Mouse (Mus musculus) midbrain, embryonic 16.5 days (tissue): ENCODE data around the gene Osm. TPM values are rescaled to one million over a fixed set of nuclear protein-coding genes. Genes with fewer than 3 reads are reported as not detected.

Source experiments
- ATAC-seq: fragments of 200-750 bp; cut with Nextera tagmentation; 2 replicates; pipeline ENCODE4 v1.8.0; 2017; ENCODE audit warnings: moderate TSS enrichment
- H3K27ac ChIP-seq: fragments of 300-500 bp; sonication (generic); 2 replicates; pipeline ENCODE4 v1.5.1; 2014; ENCODE audit warnings: mild to moderate bottlenecking, low read length, mixed read lengths
- H3K27me3 ChIP-seq: fragments of 300-500 bp; sonication (generic); 2 replicates; pipeline ENCODE4 v1.6.1; 2014; ENCODE audit warnings: low read depth, low read length, mixed read lengths; ENCODE audit not compliant: control insufficient read depth, insufficient read depth
- H3K36me3 ChIP-seq: fragments of 300-500 bp; sonication (generic); 2 replicates; pipeline ENCODE4 v1.6.1; 2014; ENCODE audit warnings: mild to moderate bottlenecking, low read length, moderate library complexity, mixed read lengths; ENCODE audit not compliant: control insufficient read depth, insufficient read depth
- H3K4me1 ChIP-seq: fragments of 300-500 bp; sonication (generic); 2 replicates; pipeline ENCODE4 v1.6.1; 2014; ENCODE audit warnings: mild to moderate bottlenecking, low read length, mixed read lengths; ENCODE audit not compliant: control insufficient read depth, insufficient read depth
- H3K4me2 ChIP-seq: fragments of 300-500 bp; sonication (generic); 2 replicates; pipeline ENCODE4 v1.6.1; 2014; ENCODE audit warnings: mild to moderate bottlenecking, low read length, mixed read lengths
- H3K4me3 ChIP-seq: fragments of 300-500 bp; sonication (generic); 2 replicates; pipeline ENCODE4 v1.5.1; 2014; ENCODE audit warnings: low read depth, mild to moderate bottlenecking, low read length, moderate library complexity, mixed read lengths
- H3K9ac ChIP-seq: fragments of 300-500 bp; sonication (generic); 2 replicates; pipeline ENCODE4 v1.6.1; 2014; ENCODE audit warnings: low read depth, low read length, mixed read lengths
- H3K9me3 ChIP-seq: fragments of 300-500 bp; sonication (generic); replicated peaks from 2 replicates; pipeline ENCODE4 v1.6.1; 2014; ENCODE audit warnings: mild to moderate bottlenecking, low read length, mixed read lengths; ENCODE audit not compliant: control insufficient read depth, poor library complexity, severe bottlenecking
- WGBS: fragments of 180-500 bp; shearing (Covaris S2); extraction: QIAGEN DNeasy Blood & Tissue Kit; methylation state at CpG from one replicate; pipeline ENCODE4 v1.1.7; 2014; 5-methylcytosine and 5-hydroxymethylcytosine counted together
- polyA plus RNA-seq: library from polyadenylated mRNA; unstranded; fragments of >200 nt; fragmentation: Nextera tagmentation; extraction: Ambion mirVana; gene quantifications from 2 replicates; pipeline ENCODE4 v1.2.1, GENCODE M21; 2015

Gene Osm
- polyA plus RNA-seq, 1 experiment from 2014 or later = 0.08 TPM

GRCm38 (mm10) chr11:4241180-4241579, 5.0 kb downstream of the Osm start:
- Histone ChIP-seq H3K9ac (no peak overlapping the region), H3K27ac (no peak overlapping the region), H3K9me3 (no peaks in the 10 kb centered on the region), H3K4me1 (no peaks in the 10 kb centered on the region), H3K27me3 (no peaks in the 10 kb centered on the region), H3K36me3 (no peaks in the 10 kb centered on the region), H3K4me2 (no peak overlapping the region), H3K4me3 (no peak overlapping the region)
- ATAC-seq = no peak
- WGBS = 83% methylated on average over 4 of the region's 4 CpGs

- Histone ChIP-seq H3K27ac (no peak overlapping the region), H3K36me3 (no peaks in the 10 kb centered on the region), H3K9me3 (no peaks in the 10 kb centered on the region), H3K4me3 (no peak overlapping the region), H3K9ac (no peak overlapping the region), H3K27me3 (no peaks in the 10 kb centered on the region), H3K4me2 (no peak overlapping the region), H3K4me1 (no peaks in the 10 kb centered on the region)
- 78% methylated on average over 6 of the region's 6 CpGs for WGBS
- no peak for ATAC-seq
Observed at GRCm38 (mm10) chr11:4246126-4246525, 9.9 kb downstream of the Osm start.

GRCm38 (mm10) chr11:4246623-4247022, 10.4 kb downstream of the Osm start:
- 80% methylated on average over 4 of the region's 4 CpGs for WGBS

GRCm38 (mm10) chr11:4247201-4247959, 11.2 kb downstream of the Osm start:
- H3K4me1 ChIP-seq = no peaks in the 10 kb centered on the region
- no peak overlapping the region for H3K4me2 ChIP-seq
- H3K27me3 ChIP-seq = no peaks in the 10 kb centered on the region
- H3K27ac ChIP-seq = no peak overlapping the region
- no peaks in the 10 kb centered on the region for H3K36me3 ChIP-seq
- no peak for ATAC-seq
- WGBS = 85% methylated on average over 14 of the region's 14 CpGs
- no peak overlapping the region for H3K4me3 ChIP-seq
- H3K9ac ChIP-seq = no peak overlapping the region
- no peaks in the 10 kb centered on the region for H3K9me3 ChIP-seq

More at GRCm38 (mm10) chr11:4246623-4247022, 10.4 kb downstream of the Osm start:
- Histone ChIP-seq H3K27ac (no peak overlapping the region), H3K4me1 (no peaks in the 10 kb centered on the region), H3K36me3 (no peaks in the 10 kb centered on the region), H3K4me2 (no peak overlapping the region), H3K9ac (no peak overlapping the region), H3K27me3 (no peaks in the 10 kb centered on the region), H3K9me3 (no peaks in the 10 kb centered on the region), H3K4me3 (no peak overlapping the region)
- ATAC-seq = no peak

GRCm38 (mm10) chr11:4249151-4249550, 12.9 kb downstream of the Osm start:
- 98% methylated on average over 3 of the region's 3 CpGs for WGBS
- H3K27me3 ChIP-seq = no peaks in the 10 kb centered on the region
- H3K9ac ChIP-seq = no peak overlapping the region
- no peak overlapping the region for H3K4me3 ChIP-seq
- H3K4me2 ChIP-seq = no peak overlapping the region
- no peak overlapping the region for H3K27ac ChIP-seq
- H3K9me3 ChIP-seq = no peaks in the 10 kb centered on the region
- no peaks in the 10 kb centered on the region for H3K4me1 ChIP-seq
- no peak for ATAC-seq
- H3K36me3 ChIP-seq = no peaks in the 10 kb centered on the region

GRCm38 (mm10) chr11:4250290-4250689, 14.1 kb downstream of the Osm start:
- H3K27me3 ChIP-seq = no peaks in the 10 kb centered on the region
- no peak overlapping the region for H3K27ac ChIP-seq
- no peaks in the 10 kb centered on the region for H3K4me1 ChIP-seq
- H3K4me2 ChIP-seq = no peak overlapping the region
- H3K9me3 ChIP-seq = no peaks in the 10 kb centered on the region
- WGBS = 77% methylated on average over 7 of the region's 7 CpGs
- no peak for ATAC-seq
- H3K9ac ChIP-seq = no peak overlapping the region
- no peaks in the 10 kb centered on the region for H3K36me3 ChIP-seq
- no peak overlapping the region for H3K4me3 ChIP-seq

GRCm38 (mm10) chr11:4251376-4251775, 15.2 kb downstream of the Osm start:
- H3K27ac ChIP-seq = no peak overlapping the region
- no peaks in the 10 kb centered on the region for H3K36me3 ChIP-seq
- 70% methylated on average over 3 of the region's 3 CpGs for WGBS
- no peaks in the 10 kb centered on the region for H3K9me3 ChIP-seq
- no peak overlapping the region for H3K9ac ChIP-seq
- H3K27me3 ChIP-seq = no peaks in the 10 kb centered on the region
- H3K4me2 ChIP-seq = no peak overlapping the region
- ATAC-seq = no peak
- no peaks in the 10 kb centered on the region for H3K4me1 ChIP-seq
- no peak overlapping the region for H3K4me3 ChIP-seq

- ATAC-seq = no peak
- H3K9ac ChIP-seq = no peak overlapping the region
- H3K4me2 ChIP-seq = no peak overlapping the region
- H3K27me3 ChIP-seq = no peaks in the 10 kb centered on the region
- H3K27ac ChIP-seq = no peak overlapping the region
- no peaks in the 10 kb centered on the region for H3K9me3 ChIP-seq
- no peaks in the 10 kb centered on the region for H3K36me3 ChIP-seq
- H3K4me1 ChIP-seq = no peaks in the 10 kb centered on the region
- 68% methylated on average over 2 of the region's 2 CpGs for WGBS
- no peak overlapping the region for H3K4me3 ChIP-seq
Observed at GRCm38 (mm10) chr11:4252886-4253285, 16.7 kb downstream of the Osm start.

GRCm38 (mm10) chr11:4256846-4257607, 20.8 kb downstream of the Osm start, which contains the start of gene Lif:
Gene Lif, plus strand, starts transcription at chr11:4257557.
- 67% methylated on average over 11 of the region's 11 CpGs for WGBS

More at GRCm38 (mm10) chr11:4256846-4257607, 20.8 kb downstream of the Osm start, which contains the start of gene Lif:
- no peak for ATAC-seq
- Histone ChIP-seq H3K4me1 (peaks cover 2% of the 10 kb centered on the region; the same call in 1 of the 2 replicates), H3K9me3 (no peaks in the 10 kb centered on the region), H3K27me3 (no peaks in the 10 kb centered on the region), H3K4me3 (no peak within 1 kb of the TSS), H3K27ac (no peak within 1 kb of the TSS), H3K36me3 (no peaks in the 10 kb centered on the region), H3K9ac (no peak within 1 kb of the TSS; the same call in 1 of the 2 replicates), H3K4me2 (no peak within 1 kb of the TSS)
